14 mouse cellular contexts compared by ENCODE assay signal in genomic region chr17:56593527-56594271, GRCm38 (mm10). TPM values are rescaled to one million over a fixed set of nuclear protein-coding genes. Genes with fewer than 3 reads are reported as not detected.
A peak's percentile ranks its signal among the peaks of the same experiment; 100 is the strongest.
DNase-seq lines count a peak whose midpoint lies in the region; ATAC-seq and TF ChIP-seq lines count a peak whose summit lies in the region.
"Had no signal": no experiment of that assay in that cellular context is flagged by ENCODE, and none has a peak within 500 bp of the region (broad histone marks: within the 10 kb centered on the region; RNA-seq: fewer than 3 reads in every experiment).

No protein-coding gene starts in this region.

- ATAC-seq in embryonic facial prominence, embryonic 12.5 days (ENCODE audit: insufficient number of reproducible peaks, insufficient read depth, low FRiP score, low TSS enrichment) = peak; percentile 32; the same call in 1 of the 2 replicates
- ATAC-seq in limb, embryonic 12.5 days (ENCODE audit: insufficient number of reproducible peaks, insufficient read depth, low FRiP score, low TSS enrichment, low read depth) = peak; percentile 12; the same call in 1 of the 2 replicates
- ATAC-seq in midbrain, embryonic 11.5 days (ENCODE audit: low FRiP score) = no peak
- ATAC-seq: activated CD4-positive, CD25-positive, alpha-beta regulatory T cell, adult 4 months had no signal

- H3K27me3 ChIP-seq in embryonic facial prominence, embryonic 12.5 days = no peaks in the 10 kb centered on the region
- no peaks in the 10 kb centered on the region for H3K27me3 ChIP-seq in embryonic facial prominence, embryonic 10.5 days (replicated peaks; ENCODE audit: low read depth, poor library complexity, severe bottlenecking)
- H3K27me3 ChIP-seq in limb, embryonic 12.5 days = no peaks in the 10 kb centered on the region
- H3K27me3 ChIP-seq in limb, embryonic 10.5 days (ENCODE audit: low read depth, poor library complexity, severe bottlenecking) = no peaks in the 10 kb centered on the region
- H3K27me3 ChIP-seq in myocyte (ENCODE audit: control insufficient read depth, insufficient read depth, insufficient read length) = no peaks in the 10 kb centered on the region
- H3K27me3 ChIP-seq in midbrain, embryonic 11.5 days (ENCODE audit: control insufficient read depth, insufficient read depth, low read length) = no peaks in the 10 kb centered on the region
- H3K27me3 ChIP-seq: lung, embryonic 15.5 days had no signal

- H3K4me1 ChIP-seq in embryonic facial prominence, embryonic 12.5 days = no peaks in the 10 kb centered on the region
- 0 out of 2 replicates have a peak, but pooled peaks cover 4% of the 10 kb centered on the region for H3K4me1 ChIP-seq in embryonic facial prominence, embryonic 10.5 days
- no peaks in the 10 kb centered on the region for H3K4me1 ChIP-seq in limb, embryonic 12.5 days (replicated peaks)
- no peaks in the 10 kb centered on the region for H3K4me1 ChIP-seq in limb, embryonic 10.5 days
- H3K4me1 ChIP-seq in midbrain, embryonic 11.5 days (ENCODE audit: control insufficient read depth, insufficient read depth, low read length) = no peaks in the 10 kb centered on the region
- H3K4me1 ChIP-seq: lung, embryonic 15.5 days had no signal

- H3K27ac ChIP-seq in embryonic facial prominence, embryonic 12.5 days = no peak overlapping the region
- no peak overlapping the region for H3K27ac ChIP-seq in embryonic facial prominence, embryonic 10.5 days (replicated peaks)
- 0 out of 2 replicates have a peak overlapping the region, but pooled peaks have one; percentile 4 for H3K27ac ChIP-seq in limb, embryonic 12.5 days
- H3K27ac ChIP-seq in limb, embryonic 10.5 days = no peak overlapping the region
- no peak overlapping the region for H3K27ac ChIP-seq in midbrain, embryonic 11.5 days (ENCODE audit: low read depth, low read length)
- H3K27ac ChIP-seq: hindbrain, embryonic 10.5 days; lung, embryonic 15.5 days had no signal

- no peak overlapping the region for H3K4me3 ChIP-seq in embryonic facial prominence, embryonic 12.5 days
- H3K4me3 ChIP-seq in embryonic facial prominence, embryonic 10.5 days = no peak overlapping the region
- H3K4me3 ChIP-seq in limb, embryonic 12.5 days (replicated peaks) = no peak overlapping the region
- no peak overlapping the region for H3K4me3 ChIP-seq in limb, embryonic 10.5 days
- no peak overlapping the region for H3K4me3 ChIP-seq in myocyte
- no peak overlapping the region for H3K4me3 ChIP-seq in midbrain, embryonic 11.5 days (ENCODE audit: low read depth, low read length)
- H3K4me3 ChIP-seq: hindbrain, embryonic 10.5 days; lung, embryonic 15.5 days had no signal

- H3K4me2 ChIP-seq in embryonic facial prominence, embryonic 12.5 days (replicated peaks) = no peak overlapping the region
- no peak overlapping the region for H3K4me2 ChIP-seq in limb, embryonic 12.5 days
- H3K4me2 ChIP-seq in myocyte (ENCODE audit: low read depth) = peak overlapping the region; percentile 63
- H3K4me2 ChIP-seq in midbrain, embryonic 11.5 days = no peak overlapping the region
- H3K4me2 ChIP-seq: lung, embryonic 15.5 days had no signal

- H3ac ChIP-seq in myocyte (ENCODE audit: control insufficient read depth, insufficient read length) = no peak overlapping the region

- peaks cover 77% of the 10 kb centered on the region for H3K79me2 ChIP-seq in myocyte (ENCODE audit: control insufficient read depth, insufficient read depth)

- peaks cover 94% of the 10 kb centered on the region for H3K36me3 ChIP-seq in embryonic facial prominence, embryonic 12.5 days
- peaks cover 97% of the 10 kb centered on the region for H3K36me3 ChIP-seq in embryonic facial prominence, embryonic 10.5 days (replicated peaks)
- H3K36me3 ChIP-seq in limb, embryonic 12.5 days = peaks cover 96% of the 10 kb centered on the region
- H3K36me3 ChIP-seq in limb, embryonic 10.5 days = peaks cover 97% of the 10 kb centered on the region
- H3K36me3 ChIP-seq in myocyte (ENCODE audit: control insufficient read depth, insufficient read depth) = peaks cover 65% of the 10 kb centered on the region
- H3K36me3 ChIP-seq in midbrain, embryonic 11.5 days (ENCODE audit: control insufficient read depth, insufficient read depth, low read length) = peaks cover 62% of the 10 kb centered on the region

- peak; percentile 61 for TF ChIP-seq POLR2A in myocyte (IDR thresholded peaks at IDR 0.05; ENCODE audit: insufficient read length, low read depth)

- 93% methylated on average over 8 of the region's 8 CpGs for WGBS in embryonic facial prominence, embryonic 12.5 days
- 96% methylated on average over 8 of the region's 8 CpGs for WGBS in embryonic facial prominence, embryonic 10.5 days
- WGBS in limb, embryonic 12.5 days = 90% methylated on average over 8 of the region's 8 CpGs
- WGBS in limb, embryonic 10.5 days = 95% methylated on average over 8 of the region's 8 CpGs
- 94% methylated on average over 8 of the region's 8 CpGs for WGBS in midbrain, embryonic 11.5 days

- no peak overlapping the region for H3K9ac ChIP-seq in embryonic facial prominence, embryonic 12.5 days
- no peak overlapping the region for H3K9ac ChIP-seq in limb, embryonic 12.5 days (replicated peaks)
- H3K9ac ChIP-seq in midbrain, embryonic 11.5 days (ENCODE audit: low read length) = no peak overlapping the region
- H3K9ac ChIP-seq: lung, embryonic 15.5 days had no signal

- DNase-seq in embryonic facial prominence, embryonic 10.5 days (ENCODE audit: low spot score) = no peak
- no peak for DNase-seq in limb, embryonic 10.5 days (ENCODE audit: low spot score)
- DNase-seq in heart, adult 8-10 months (ENCODE audit: low spot score) = peak; percentile 28
- no peak for DNase-seq in midbrain, embryonic 11.5 days (ENCODE audit: low spot score, missing footprints)
- DNase-seq in kidney, postnatal 36 days = no peak
- DNase-seq: kidney, adult 8-10 months; layer of hippocampus, adult 9-11 months; thymus, postnatal 25 days had no signal

- H3K9me3 ChIP-seq in embryonic facial prominence, embryonic 12.5 days = no peaks in the 10 kb centered on the region
- H3K9me3 ChIP-seq in embryonic facial prominence, embryonic 10.5 days = no peaks in the 10 kb centered on the region
- H3K9me3 ChIP-seq in limb, embryonic 12.5 days = no peaks in the 10 kb centered on the region
- H3K9me3 ChIP-seq in limb, embryonic 10.5 days (replicated peaks) = no peaks in the 10 kb centered on the region
- no peaks in the 10 kb centered on the region for H3K9me3 ChIP-seq in midbrain, embryonic 11.5 days (ENCODE audit: control insufficient read depth, low read length)
- H3K9me3 ChIP-seq: hindbrain, embryonic 10.5 days; lung, embryonic 15.5 days had no signal

RNA-seq across cellular contexts. Expression of gene Safb, which starts 9.1 kb away (rescaled TPM):
- 152 and 157 TPM in 2 replicates for polyA plus RNA-seq in embryonic facial prominence, embryonic 12.5 days (2016; fragmentation: Nextera tagmentation; extraction: Ambion mirVana)
- polyA plus RNA-seq in embryonic facial prominence, embryonic 10.5 days (2016; fragmentation: Nextera tagmentation; extraction: Ambion mirVana) = 158 and 162 TPM in 2 replicates
- polyA plus RNA-seq in limb, embryonic 12.5 days (2016; fragmentation: Nextera tagmentation; extraction: Ambion mirVana) = 151 and 156 TPM in 2 replicates
- 161 and 183 TPM in 2 replicates for polyA plus RNA-seq in limb, embryonic 10.5 days (2016; fragmentation: Nextera tagmentation; extraction: Ambion mirVana)
- 10 to 100 TPM; 55.6 to 70.7 (median 66.7) TPM for total RNA-seq in heart, adult 8-10 months (2022)
- polyA plus RNA-seq in myocyte (2012; fragmentation: generic; extraction: Trizol) = 58.9 TPM
- polyA plus RNA-seq in midbrain, embryonic 11.5 days (2014; fragmentation: Nextera tagmentation; extraction: Ambion mirVana) = 110 and 113 TPM in 2 replicates

RNA-seq across cellular contexts. Expression of gene Safb2, which starts 9.3 kb away (rescaled TPM):
- 98.7 and 100 TPM in 2 replicates for polyA plus RNA-seq in embryonic facial prominence, embryonic 12.5 days (2016; fragmentation: Nextera tagmentation; extraction: Ambion mirVana)
- polyA plus RNA-seq in embryonic facial prominence, embryonic 10.5 days (2016; fragmentation: Nextera tagmentation; extraction: Ambion mirVana) = 92.4 and 98.6 TPM in 2 replicates
- polyA plus RNA-seq in limb, embryonic 12.5 days (2016; fragmentation: Nextera tagmentation; extraction: Ambion mirVana) = 103 and 113 TPM in 2 replicates
- 91.7 and 110 TPM in 2 replicates for polyA plus RNA-seq in limb, embryonic 10.5 days (2016; fragmentation: Nextera tagmentation; extraction: Ambion mirVana)
- 10 to 100 TPM; 36.9 to 48.4 (median 41.5) TPM for total RNA-seq in heart, adult 8-10 months (2022)
- polyA plus RNA-seq in myocyte (2012; fragmentation: generic; extraction: Trizol) = 35.3 TPM
- 45.8 and 46.5 TPM in 2 replicates for polyA plus RNA-seq in midbrain, embryonic 11.5 days (2014; fragmentation: Nextera tagmentation; extraction: Ambion mirVana)

RNA-seq across cellular contexts. Expression of gene 2410015M20Rik, which starts 15.9 kb away (rescaled TPM):
- polyA plus RNA-seq in embryonic facial prominence, embryonic 12.5 days (2016; fragmentation: Nextera tagmentation; extraction: Ambion mirVana) = 208 and 214 TPM in 2 replicates
- polyA plus RNA-seq in embryonic facial prominence, embryonic 10.5 days (2016; fragmentation: Nextera tagmentation; extraction: Ambion mirVana) = 190 and 205 TPM in 2 replicates
- 211 and 216 TPM in 2 replicates for polyA plus RNA-seq in limb, embryonic 12.5 days (2016; fragmentation: Nextera tagmentation; extraction: Ambion mirVana)
- polyA plus RNA-seq in limb, embryonic 10.5 days (2016; fragmentation: Nextera tagmentation; extraction: Ambion mirVana) = 205 and 206 TPM in 2 replicates
- 100 to 1,000 TPM; 313 to 386 (median 356) TPM for total RNA-seq in heart, adult 8-10 months (2022)
- 587 TPM for polyA plus RNA-seq in myocyte (2012; fragmentation: generic; extraction: Trizol)
- polyA plus RNA-seq in midbrain, embryonic 11.5 days (2014; fragmentation: Nextera tagmentation; extraction: Ambion mirVana) = 182 and 195 TPM in 2 replicates

RNA-seq across cellular contexts. Expression of gene Rpl36, which starts 19.5 kb away (rescaled TPM):
- 1,591 and 1,618 TPM in 2 replicates for polyA plus RNA-seq in embryonic facial prominence, embryonic 12.5 days (2016; fragmentation: Nextera tagmentation; extraction: Ambion mirVana)
- 1,580 and 1,631 TPM in 2 replicates for polyA plus RNA-seq in embryonic facial prominence, embryonic 10.5 days (2016; fragmentation: Nextera tagmentation; extraction: Ambion mirVana)
- 1,768 and 1,771 TPM in 2 replicates for polyA plus RNA-seq in limb, embryonic 12.5 days (2016; fragmentation: Nextera tagmentation; extraction: Ambion mirVana)
- 1,560 and 1,788 TPM in 2 replicates for polyA plus RNA-seq in limb, embryonic 10.5 days (2016; fragmentation: Nextera tagmentation; extraction: Ambion mirVana)
- total RNA-seq in heart, adult 8-10 months (2022) = 100 to 1,000 TPM; 697 to 769 (median 735) TPM
- 3,746 TPM for polyA plus RNA-seq in myocyte (2012; fragmentation: generic; extraction: Trizol)
- polyA plus RNA-seq in midbrain, embryonic 11.5 days (2014; fragmentation: Nextera tagmentation; extraction: Ambion mirVana) = 1,209 and 1,332 TPM in 2 replicates

RNA-seq across cellular contexts. Expression of gene Lonp1, which starts 33.0 kb away (rescaled TPM):
- 66.0 and 66.9 TPM in 2 replicates for polyA plus RNA-seq in embryonic facial prominence, embryonic 12.5 days (2016; fragmentation: Nextera tagmentation; extraction: Ambion mirVana)
- 56.5 and 59.0 TPM in 2 replicates for polyA plus RNA-seq in embryonic facial prominence, embryonic 10.5 days (2016; fragmentation: Nextera tagmentation; extraction: Ambion mirVana)
- polyA plus RNA-seq in limb, embryonic 12.5 days (2016; fragmentation: Nextera tagmentation; extraction: Ambion mirVana) = 65.1 and 67.0 TPM in 2 replicates
- 67.7 and 73.2 TPM in 2 replicates for polyA plus RNA-seq in limb, embryonic 10.5 days (2016; fragmentation: Nextera tagmentation; extraction: Ambion mirVana)
- total RNA-seq in heart, adult 8-10 months (2022) = 100 to 1,000 TPM; 124 to 136 (median 125) TPM
- 278 TPM for polyA plus RNA-seq in myocyte (2012; fragmentation: generic; extraction: Trizol)
- 44.6 and 48.9 TPM in 2 replicates for polyA plus RNA-seq in midbrain, embryonic 11.5 days (2014; fragmentation: Nextera tagmentation; extraction: Ambion mirVana)
